Mouse (Mus musculus) left cerebral cortex, adult 8-10 months (tissue): ENCODE measurements around the gene Pwp1. TPM values are rescaled to one million over a fixed set of nuclear protein-coding genes. Genes with fewer than 3 reads are reported as not detected.

ENCODE experiments used
- total RNA-seq, 4 experiments: library from RNA; stranded (reverse); gene quantifications; 2 replicates each; pipeline ENCODE4 v1.2.4; 2022

The Pwp1 gene
- total RNA-seq, 4 experiments from 2014 or later = 16.3 to 20.5 (median 20.0) TPM

Other genes starting within 250 kb of the Pwp1 start
- gene Prdm4, start 87.6 kb downstream of the Pwp1 start, total RNA-seq = 10 to 100 TPM; 27.6 to 31.2 (median 29.4) TPM
- 1 to 10 TPM in 1 of 4 experiments, under 1 TPM in 2, not detected in 1; 0.19 to 1.1 (median 0.59) TPM for gene Ascl4, start 98.2 kb downstream of the Pwp1 start, total RNA-seq
- 100 to 1,000 TPM; 117 to 135 (median 128) TPM for gene Rtcb, start 128.3 kb downstream of the Pwp1 start, total RNA-seq
- under 1 TPM; 0.11 to 0.39 (median 0.20) TPM for gene Bpifc, start 182.4 kb downstream of the Pwp1 start, total RNA-seq
- gene Fbxo7, start 192.5 kb downstream of the Pwp1 start, total RNA-seq = 10 to 100 TPM; 30.6 to 36.2 (median 33.5) TPM